Mouse (Mus musculus): ENCODE measurements around the gene Hba-x.
A peak's percentile ranks its signal among the peaks of the same experiment; 100 is the strongest.
"Not testable (repeated sequence)": the region's sequence is repeated elsewhere in the genome, so short reads cannot be mapped to it uniquely, and the experiment has no call there.

Hba-x gene

GRCm38 (mm10) chr11:32250880-32251763 is 25.1 kb upstream of the Hba-x start:
- no peak for DNase-seq (ENCODE audit: low read depth, low spot score)

DNA sequence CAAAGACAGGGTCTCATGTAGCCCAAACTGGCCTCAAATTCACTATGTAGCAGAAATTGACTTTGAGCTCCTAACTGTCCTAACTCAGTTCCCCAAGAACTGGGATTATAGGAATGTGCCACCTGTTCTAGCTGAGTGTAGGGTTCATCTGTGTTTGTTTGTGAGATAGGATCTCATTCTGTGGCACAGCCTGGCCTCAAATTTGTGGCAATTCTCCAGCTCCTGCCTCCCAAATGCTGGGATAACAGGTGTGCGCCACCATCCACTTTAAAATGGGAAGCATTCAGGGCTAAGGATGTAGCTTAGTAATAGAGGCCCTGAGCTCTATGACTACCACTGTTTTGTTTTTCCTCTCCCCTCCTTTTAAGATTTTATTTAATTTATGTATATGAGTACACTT is 23.1 kb upstream of the Hba-x start:
- no peak for DNase-seq (ENCODE audit: low read depth, low spot score)

DNA sequence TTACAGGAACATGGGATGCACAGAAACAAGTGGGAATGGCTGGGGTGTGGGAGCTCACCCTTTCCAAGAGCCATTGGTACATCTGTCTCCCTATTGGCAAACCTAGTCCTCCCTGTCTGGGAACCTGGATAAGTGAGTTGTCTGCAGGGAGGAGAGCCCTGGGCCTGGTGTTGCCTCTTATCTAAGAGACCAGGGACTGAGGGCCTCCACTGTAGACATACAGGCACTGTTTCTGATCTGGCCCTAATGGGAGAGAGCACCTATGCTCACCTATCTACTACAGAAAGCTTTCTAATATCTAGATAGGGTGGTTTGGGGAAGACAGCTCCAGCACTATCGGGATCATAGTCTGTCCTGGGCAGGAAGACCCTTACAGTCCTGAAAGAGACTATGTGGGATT is 20.1 kb upstream of the Hba-x start:
- DNase-seq (ENCODE audit: low read depth, low spot score), result no peak

- no peak for DNase-seq (ENCODE audit: low read depth, low spot score)
Measured at GRCm38 (mm10) chr11:32256566-32256965, 19.6 kb upstream of the Hba-x start.

DNA sequence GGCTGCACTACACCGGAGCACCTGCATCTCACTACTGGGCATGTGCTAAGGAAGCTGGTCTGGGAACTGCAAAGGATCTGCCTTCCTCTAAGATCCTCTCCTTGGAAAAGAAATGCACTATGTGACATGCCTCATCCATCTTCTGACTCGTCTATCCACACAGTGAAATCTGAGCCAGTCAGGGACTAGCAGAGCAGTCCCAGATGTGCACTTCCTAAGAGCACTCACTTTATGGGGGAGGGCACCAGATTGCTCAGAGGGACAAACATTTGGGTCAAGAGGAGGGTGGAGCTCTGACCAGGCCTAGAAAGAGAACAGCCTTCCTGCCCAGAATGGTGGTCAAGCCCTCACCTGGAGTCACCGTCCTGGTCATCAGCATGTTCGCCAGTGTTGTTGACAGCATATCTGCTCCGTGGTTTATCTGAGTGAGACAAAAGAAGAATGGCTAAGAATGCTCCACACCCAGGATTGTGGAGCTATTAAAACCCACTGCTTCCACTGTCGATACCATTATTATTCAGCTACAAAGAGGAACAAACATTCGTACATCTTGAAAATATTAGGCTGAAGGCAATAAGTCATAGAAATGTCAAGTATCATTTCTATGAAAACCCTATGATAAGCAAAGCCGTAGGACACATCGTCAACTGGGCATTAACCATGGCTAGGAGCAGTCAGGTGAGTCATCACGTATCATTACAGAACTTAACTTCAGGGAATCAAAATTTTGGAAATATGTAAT is 13.4 kb upstream of the Hba-x start:
- DNase-seq (ENCODE audit: low read depth, low spot score), result no peak

DNA sequence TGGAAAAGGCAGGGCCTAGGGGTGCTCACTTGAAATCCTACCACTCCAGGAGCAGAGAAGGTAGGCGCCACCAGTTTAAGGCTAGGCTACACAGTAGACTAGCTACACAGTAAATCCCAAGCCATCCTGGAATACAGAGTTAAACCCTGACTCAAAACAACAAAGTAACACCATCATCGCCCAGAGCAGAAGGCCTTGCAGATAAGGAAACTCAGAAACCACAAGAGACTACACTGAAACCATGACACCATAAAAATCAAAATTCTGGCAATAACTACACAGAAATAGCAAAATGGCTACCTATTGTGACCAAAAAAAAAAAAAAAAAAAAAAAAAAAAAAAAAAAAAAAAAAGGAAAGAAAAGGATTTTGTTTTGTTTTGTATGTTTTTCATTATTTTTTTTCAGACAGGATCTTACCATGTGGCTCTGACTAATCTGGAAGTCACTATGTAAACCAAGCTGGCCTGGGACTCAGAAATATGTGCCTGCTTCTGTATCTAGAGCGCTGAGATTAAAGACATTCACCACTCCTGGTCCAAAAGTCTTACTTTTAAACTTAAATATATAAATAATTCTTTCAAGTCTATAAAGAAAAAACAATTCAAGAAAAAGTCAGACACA is 11.0 kb upstream of the Hba-x start:
- DNase-seq (ENCODE audit: low read depth, low spot score), result no peak

- no peak for DNase-seq (ENCODE audit: low read depth, low spot score)
Measured at GRCm38 (mm10) chr11:32266194-32266593, 10.0 kb upstream of the Hba-x start.

DNA sequence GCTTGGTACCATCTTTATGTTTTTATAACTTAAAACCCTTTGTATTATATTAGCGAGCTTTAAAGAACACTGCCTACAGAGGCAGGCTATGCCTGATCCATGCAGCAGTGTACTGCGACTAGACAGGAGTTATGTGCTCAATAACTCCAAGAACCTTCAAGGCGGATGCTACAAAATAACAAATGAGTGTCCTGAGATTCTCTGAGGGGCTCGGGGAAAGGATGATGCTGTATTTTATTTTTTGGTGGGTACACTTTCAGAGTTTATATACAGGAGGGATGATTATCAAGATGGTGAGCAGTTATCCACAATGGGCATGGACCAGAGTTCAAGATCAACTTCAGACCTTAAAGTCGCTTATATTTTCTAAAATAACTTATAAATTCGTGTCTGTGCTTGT is 9.4 kb upstream of the Hba-x start:
- DNase-seq (ENCODE audit: low read depth, low spot score), result no peak

GRCm38 (mm10) chr11:32267188-32267884 is 8.9 kb upstream of the Hba-x start, which contains the start of gene Nprl3:
Gene Nprl3, minus strand, starts transcription at chr11:32267707.
- peak; percentile 94 for DNase-seq (ENCODE audit: low read depth, low spot score)

DNA sequence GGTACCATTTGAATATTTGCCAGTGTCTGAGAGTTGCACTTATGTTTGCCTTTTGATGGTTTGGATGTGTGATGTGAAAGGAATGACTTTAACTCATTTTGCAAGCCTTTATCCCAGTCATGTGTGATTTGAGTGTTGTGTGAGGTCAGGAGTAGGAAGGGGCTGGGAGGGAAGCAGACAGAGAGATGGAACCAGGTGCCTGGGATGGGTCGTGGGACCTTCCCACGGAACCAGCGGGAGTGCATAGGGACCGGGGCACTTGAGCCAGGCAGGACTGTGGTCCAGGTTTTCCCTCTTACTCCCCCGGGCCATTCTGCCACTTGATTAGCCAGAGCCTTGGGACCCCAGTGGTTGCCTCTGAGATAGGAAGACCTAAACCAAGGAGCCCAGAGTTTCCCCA is 8.2 kb upstream of the Hba-x start:
- DNase-seq (ENCODE audit: low read depth, low spot score), result peak; percentile 27

- DNase-seq (ENCODE audit: low read depth, low spot score), result no peak
Measured at GRCm38 (mm10) chr11:32268952-32269351, 7.2 kb upstream of the Hba-x start.

DNA sequence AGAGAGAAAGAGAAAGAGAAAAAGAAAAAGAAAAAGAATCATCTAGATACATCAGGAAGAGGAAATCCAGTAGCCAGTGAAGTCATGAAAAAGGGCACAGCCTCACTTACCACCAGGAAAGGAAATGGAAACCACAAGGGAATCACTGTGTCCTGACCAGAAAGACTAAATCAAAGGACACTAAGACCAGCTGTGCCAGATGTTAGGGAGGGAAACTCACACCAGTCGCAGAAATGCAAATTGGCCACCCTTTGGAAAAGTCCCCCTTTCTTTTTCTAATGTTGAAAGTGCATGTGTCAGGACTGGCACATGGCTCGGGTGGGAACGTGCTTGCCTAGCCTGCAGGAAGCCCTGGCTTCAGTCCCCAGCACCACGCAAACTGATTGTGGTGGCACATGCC is 5.0 kb upstream of the Hba-x start:
- no peak for DNase-seq (ENCODE audit: low read depth, low spot score)

DNA sequence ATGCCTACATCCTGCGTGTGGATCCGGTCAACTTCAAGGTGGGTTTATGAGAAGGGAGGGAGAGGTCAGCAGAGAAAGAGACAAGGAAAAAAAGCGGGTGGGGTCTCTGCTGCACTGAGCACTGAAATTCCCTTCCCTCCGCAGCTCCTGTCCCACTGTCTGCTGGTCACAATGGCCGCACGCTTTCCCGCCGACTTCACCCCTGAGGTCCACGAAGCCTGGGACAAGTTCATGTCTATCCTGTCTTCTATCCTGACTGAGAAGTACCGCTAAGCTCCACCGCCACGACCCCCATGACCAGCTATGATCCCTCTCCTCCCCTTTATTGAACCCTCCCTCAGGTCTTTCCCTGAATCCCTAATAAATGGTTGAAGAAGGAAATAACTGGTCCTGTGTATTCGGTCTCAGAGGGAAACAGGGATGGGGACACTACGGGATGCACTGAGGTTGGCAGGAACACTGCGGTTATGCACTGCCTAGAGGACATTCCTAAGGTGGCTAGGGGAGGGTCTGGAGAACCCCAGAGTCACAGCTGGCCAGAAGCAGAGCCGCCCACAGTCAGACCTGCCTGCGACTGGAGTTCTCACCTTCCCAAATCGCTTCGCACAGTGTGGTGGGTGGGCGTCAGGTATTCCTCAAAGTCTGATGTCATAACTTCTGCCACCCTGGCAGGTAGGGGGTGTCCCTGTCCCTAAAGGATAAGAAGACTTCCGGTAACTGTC is 1.7 kb downstream of the Hba-x start:
- no peak for DNase-seq (ENCODE audit: low read depth, low spot score)

GRCm38 (mm10) chr11:32278458-32278957 is 2.3 kb downstream of the Hba-x start:
- no peak for DNase-seq (ENCODE audit: low read depth, low spot score)

DNA sequence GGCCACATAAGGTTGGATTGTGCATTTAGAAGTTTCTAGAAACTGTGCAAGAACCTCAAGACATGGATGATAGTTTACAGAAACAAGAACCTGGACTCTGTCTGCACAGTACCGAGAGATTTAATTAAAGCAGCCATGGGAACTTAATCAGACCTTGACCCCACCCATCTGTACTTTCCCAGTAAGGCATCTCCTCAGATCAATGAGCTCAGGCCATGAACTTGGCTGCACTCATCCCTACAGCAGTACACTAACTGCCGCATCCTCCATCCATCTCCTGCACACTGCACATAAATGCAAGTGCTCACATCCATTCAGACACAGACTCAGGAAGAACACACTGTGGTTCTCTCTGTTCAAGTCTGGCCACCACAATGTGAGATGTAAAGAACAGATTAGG is 4.4 kb downstream of the Hba-x start:
- no peak for DNase-seq (ENCODE audit: low read depth, low spot score)

DNA sequence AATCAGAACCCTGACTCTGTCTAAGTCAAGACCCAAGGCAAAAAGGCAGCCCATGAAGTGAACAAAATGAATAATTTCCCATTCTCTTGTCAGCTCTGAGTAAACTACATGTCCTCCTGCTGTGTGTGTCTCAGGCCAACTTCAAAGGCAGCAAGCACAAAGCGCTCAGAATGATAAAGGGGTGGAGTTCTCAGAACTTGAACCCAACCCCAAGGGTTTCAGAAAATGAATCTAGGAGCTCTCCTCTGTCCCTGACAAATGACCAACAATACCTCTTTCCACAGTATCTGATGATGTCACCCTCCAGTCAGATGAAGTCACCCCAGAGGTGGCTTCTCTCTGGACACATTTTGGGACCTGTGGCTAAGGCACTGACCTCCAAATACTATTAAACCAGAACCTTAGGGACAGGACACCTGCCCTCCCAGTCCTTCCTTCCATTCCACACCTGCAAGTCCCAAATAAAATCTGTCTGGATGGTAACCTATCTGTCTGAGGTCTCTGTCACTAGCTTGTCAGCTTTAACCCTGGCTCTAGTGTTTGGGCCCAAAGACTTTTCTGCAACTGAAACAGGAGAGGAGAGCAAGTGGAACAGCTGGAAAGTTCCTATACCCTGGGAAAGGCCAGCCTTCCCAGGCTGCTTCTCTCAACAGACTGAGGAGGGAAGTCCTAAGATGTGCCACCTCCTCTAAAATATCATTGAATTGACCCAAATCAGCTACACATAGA is 5.4 kb downstream of the Hba-x start:
- DNase-seq (ENCODE audit: low read depth, low spot score), result no peak

DNA sequence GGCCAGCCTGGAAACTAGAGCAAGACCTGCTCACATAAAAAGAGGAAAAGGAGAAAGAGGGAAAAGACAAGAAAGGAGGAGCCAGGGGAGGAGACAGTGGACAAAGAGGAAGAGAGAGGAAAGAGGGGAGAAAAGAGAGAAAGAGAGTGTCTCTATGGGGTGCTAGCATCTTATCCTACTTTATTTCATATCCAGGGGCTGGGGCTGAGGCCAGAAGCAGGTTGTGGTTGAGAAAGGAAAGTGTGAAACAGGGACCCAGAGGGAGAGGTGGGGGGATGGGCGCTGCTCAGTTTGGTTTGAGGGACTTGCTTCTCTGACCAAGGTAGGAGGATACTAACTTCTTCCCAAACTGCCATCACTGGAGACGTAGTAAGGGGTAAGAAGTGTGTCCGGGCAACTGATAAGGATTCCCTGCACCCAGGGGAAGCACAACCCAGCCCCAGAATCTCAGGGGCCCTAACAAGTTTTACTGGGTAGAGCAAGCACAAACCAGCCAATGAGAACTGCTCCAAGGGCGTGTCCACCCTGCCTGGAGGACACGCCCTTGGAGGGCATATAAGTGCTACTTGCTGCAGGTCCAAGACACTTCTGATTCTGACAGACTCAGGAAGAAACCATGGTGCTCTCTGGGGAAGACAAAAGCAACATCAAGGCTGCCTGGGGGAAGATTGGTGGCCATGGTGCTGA is 7.0 kb downstream of the Hba-x start, which contains the start of gene Hba-a1:
Gene Hba-a1 (plus strand): TSS at position 421 of the 687 bp plus-strand sequence.
- DNase-seq (ENCODE audit: low read depth, low spot score), result not testable (repeated sequence)

DNA sequence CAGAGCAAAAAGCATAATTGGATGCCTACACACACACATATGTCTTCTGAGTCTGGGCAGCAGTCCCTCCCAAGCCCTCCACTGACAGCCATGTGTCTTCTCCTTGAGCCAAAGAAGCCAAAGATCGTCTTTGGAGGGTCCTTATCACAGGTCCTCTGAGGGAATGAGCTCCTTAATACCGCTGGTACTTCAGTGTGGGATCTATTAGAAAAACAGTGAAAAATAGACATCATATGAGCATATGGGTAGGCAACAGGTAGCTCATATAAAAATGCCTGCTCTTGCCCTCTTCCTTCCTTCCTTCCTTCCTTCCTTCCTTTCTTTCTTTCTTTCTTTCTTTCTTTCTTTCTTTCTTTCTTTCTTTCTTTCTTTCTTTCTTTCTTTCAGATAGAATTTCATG is 8.4 kb downstream of the Hba-x start:
- not testable (repeated sequence) for DNase-seq (ENCODE audit: low read depth, low spot score)

GRCm38 (mm10) chr11:32285031-32285775 is 9.0 kb downstream of the Hba-x start:
- DNase-seq (ENCODE audit: low read depth, low spot score), result no peak
